Comparison of ENCODE assay signal across 11 mouse cellular contexts in the genomic region with DNA sequence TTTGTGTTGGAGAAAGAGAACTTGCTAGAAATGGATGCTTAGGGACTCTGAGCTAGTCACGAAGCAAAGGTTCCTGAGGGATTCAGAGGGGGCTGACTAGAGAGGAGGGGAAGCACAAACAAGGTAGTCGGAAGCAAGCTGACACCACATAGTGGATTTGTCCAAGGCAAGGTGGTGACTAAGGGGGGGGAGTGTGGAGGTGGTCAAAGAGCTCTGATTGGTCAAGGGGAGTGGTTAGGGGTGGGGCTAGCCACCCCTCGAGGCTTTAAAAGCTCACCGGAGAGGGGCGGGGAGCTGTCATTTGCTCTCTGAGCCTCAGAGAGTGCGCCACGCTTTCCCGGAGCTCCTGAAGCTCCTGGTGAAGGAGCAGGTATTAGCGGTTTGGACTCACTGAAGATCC. TPM values are rescaled to one million over a fixed set of nuclear protein-coding genes. Genes with fewer than 3 reads are reported as not detected.
A peak's percentile ranks its signal among the peaks of the same experiment; 100 is the strongest.
DNase-seq lines count a peak whose midpoint lies in the region; ATAC-seq and TF ChIP-seq lines count a peak whose summit lies in the region.
"Had no signal": no experiment of that assay in that cellular context is flagged by ENCODE, and none has a peak within 500 bp of the region (broad histone marks: within the 10 kb centered on the region; RNA-seq: fewer than 3 reads in every experiment).

Gene Gpr50 (plus strand): TSS at position 294 of the 400 bp plus-strand sequence.

- no peak for ATAC-seq in heart, postnatal 0 days (ENCODE audit: insufficient read depth, low read depth)
- ATAC-seq in hindbrain, embryonic 15.5 days (ENCODE audit: low FRiP score, low read depth), result peak; percentile 42; the same call in 1 of the 2 replicates
- no peak for ATAC-seq in midbrain, embryonic 16.5 days
- ATAC-seq in erythroblast, adult 5-6 weeks (replicated peaks; ENCODE audit: low FRiP score, poor library complexity, severe bottlenecking), result no peak

- peak within 1 kb of the TSS; percentile 51 for H3K4me3 ChIP-seq in heart, postnatal 0 days (ENCODE audit: low read depth, low read length)
- H3K4me3 ChIP-seq in brown adipose tissue, adult 24 weeks (ENCODE audit: insufficient read depth, low read depth, low read length), result peak within 1 kb of the TSS; percentile 17; the same call in 1 of the 2 replicates
- H3K4me3 ChIP-seq in hindbrain, embryonic 15.5 days, result peak within 1 kb of the TSS; percentile 40
- H3K4me3 ChIP-seq in midbrain, embryonic 16.5 days (ENCODE audit: low read depth, low read length), result peak within 1 kb of the TSS; percentile 48

- no peaks in the 10 kb centered on the region for H3K4me1 ChIP-seq in heart, postnatal 0 days (ENCODE audit: control insufficient read depth, insufficient read depth)
- H3K4me1 ChIP-seq in brown adipose tissue, adult 24 weeks (ENCODE audit: control insufficient read depth, insufficient read depth, insufficient read length, low read length), result no peaks in the 10 kb centered on the region
- H3K4me1 ChIP-seq in hindbrain, embryonic 15.5 days (replicated peaks), result 0 out of 2 replicates have a peak, but pooled peaks cover 3% of the 10 kb centered on the region
- no peaks in the 10 kb centered on the region for H3K4me1 ChIP-seq in midbrain, embryonic 16.5 days (ENCODE audit: control insufficient read depth, insufficient read depth, low read length)

- no peak within 1 kb of the TSS for H3K27ac ChIP-seq in heart, postnatal 0 days (ENCODE audit: low read depth)
- H3K27ac ChIP-seq in brown adipose tissue, adult 24 weeks (replicated peaks; ENCODE audit: low read depth, low read length), result no peak within 1 kb of the TSS
- no peak within 1 kb of the TSS for H3K27ac ChIP-seq in hindbrain, embryonic 15.5 days (replicated peaks)
- no peak within 1 kb of the TSS for H3K27ac ChIP-seq in midbrain, embryonic 16.5 days (ENCODE audit: low read length)
- H3K27ac ChIP-seq: liver, embryonic 14.5 days had no signal

- H3K36me3 ChIP-seq in heart, postnatal 0 days (replicated peaks; ENCODE audit: control insufficient read depth, insufficient read depth, low read length), result no peaks in the 10 kb centered on the region
- no peaks in the 10 kb centered on the region for H3K36me3 ChIP-seq in hindbrain, embryonic 15.5 days
- no peaks in the 10 kb centered on the region for H3K36me3 ChIP-seq in midbrain, embryonic 16.5 days (ENCODE audit: control insufficient read depth, insufficient read depth, low read length)

- TF ChIP-seq EP300 in heart, postnatal 0 days (IDR thresholded peaks at IDR 0.05; ENCODE audit: low read depth), result no peak

- peaks cover 9% of the 10 kb centered on the region for H3K9me3 ChIP-seq in heart, postnatal 0 days (replicated peaks; ENCODE audit: control insufficient read depth, low read length)
- peaks cover 3% of the 10 kb centered on the region; the same call in 1 of the 2 replicates for H3K9me3 ChIP-seq in hindbrain, embryonic 15.5 days
- peaks cover 7% of the 10 kb centered on the region; the same call in 1 of the 2 replicates for H3K9me3 ChIP-seq in midbrain, embryonic 16.5 days (replicated peaks; ENCODE audit: control insufficient read depth, low read length, poor library complexity, severe bottlenecking)

- intact Hi-C loops in heart, postnatal 36 days (cut with DNase I), result no loop called here
- intact Hi-C loops in left cerebral cortex, postnatal 36 days (cut with DNase I), result loop anchor here (5.0 kb wide), 1 partner anchor 279 kb away; no protein-coding TSS in a partner anchor

- no peak within 1 kb of the TSS for H3K9ac ChIP-seq in heart, postnatal 0 days (replicated peaks; ENCODE audit: low read depth, low read length)
- H3K9ac ChIP-seq in hindbrain, embryonic 15.5 days, result peak within 1 kb of the TSS; percentile 14; the same call in 1 of the 2 replicates
- peak within 1 kb of the TSS; percentile 52 for H3K9ac ChIP-seq in midbrain, embryonic 16.5 days (ENCODE audit: low read depth, low read length)
- H3K9ac ChIP-seq: liver, embryonic 14.5 days had no signal

- H3K4me2 ChIP-seq in heart, postnatal 0 days (ENCODE audit: low read depth, low read length), result peak within 1 kb of the TSS; percentile 69
- peak within 1 kb of the TSS; percentile 67 for H3K4me2 ChIP-seq in hindbrain, embryonic 15.5 days
- peak within 1 kb of the TSS; percentile 77 for H3K4me2 ChIP-seq in midbrain, embryonic 16.5 days (ENCODE audit: low read length)

- DNase-seq in heart, postnatal 0 days (ENCODE audit: low spot score), result no peak
- no peak for DNase-seq in heart, postnatal 36 days
- DNase-seq in left cerebral cortex, postnatal 36 days (ENCODE audit: low spot score in 2 of 2), result no peak
- DNase-seq in cerebellum, adult 11 months, result no peak

- peaks cover 75% of the 10 kb centered on the region for H3K27me3 ChIP-seq in heart, postnatal 0 days (ENCODE audit: control insufficient read depth, insufficient read depth, low read length)
- peaks cover 46% of the 10 kb centered on the region for H3K27me3 ChIP-seq in hindbrain, embryonic 15.5 days
- peaks cover 12% of the 10 kb centered on the region for H3K27me3 ChIP-seq in midbrain, embryonic 16.5 days (ENCODE audit: control insufficient read depth, insufficient read depth, low read depth, low read length)
- H3K27me3 ChIP-seq: CH12.LX had no signal

- TF ChIP-seq CTCF in heart, postnatal 0 days (IDR thresholded peaks at IDR 0.05; ENCODE audit: low read depth), result no peak

- 30% methylated on average over 9 of the region's 9 CpGs for WGBS in heart, postnatal 0 days
- 28% methylated on average over 9 of the region's 9 CpGs for WGBS in hindbrain, embryonic 15.5 days
- WGBS in midbrain, embryonic 16.5 days, result 24% methylated on average over 9 of the region's 9 CpGs

RNA-seq across cellular contexts. Expression of gene Gpr50, which starts in this region (rescaled TPM):
- not detected in 2 replicates for total RNA-seq in heart, postnatal 0 days (2014; rRNA removed; ENCODE audit: low replicate concordance)
- 0.14 TPM in 1 of 2 replicates, not detected in the other for polyA plus RNA-seq in heart, postnatal 0 days (2015; fragmentation: Nextera tagmentation; extraction: Ambion mirVana)
- not detected for total RNA-seq in heart, postnatal 36 days (2021)
- polyA plus RNA-seq in brown adipose tissue, adult 24 weeks (2012; ENCODE audit: insufficient read depth, insufficient read length, missing spikeins), result not detected in 2 replicates
- 2.3 and 2.7 TPM in 2 replicates for polyA plus RNA-seq in hindbrain, embryonic 15.5 days (2015; fragmentation: Nextera tagmentation; extraction: Ambion mirVana)
- 3.1 and 3.8 TPM in 2 replicates for polyA plus RNA-seq in midbrain, embryonic 16.5 days (2015; fragmentation: Nextera tagmentation; extraction: Ambion mirVana)
- not detected in 2 replicates for total RNA-seq in erythroblast, adult 5-6 weeks (2015; ENCODE audit: low replicate concordance)
- 0.56 TPM in 1 of 2 replicates, not detected in the other for total RNA-seq in erythroblast, adult 5-6 weeks (2017; ENCODE audit: low replicate concordance)
- under 1 TPM; 0.10 to 0.50 TPM for total RNA-seq in left cerebral cortex, postnatal 36 days (2021)
- total RNA-seq: CH12.LX; common myeloid progenitor, adult 5-6 weeks had no signal
